24 mouse cellular contexts compared by ENCODE assay signal in genomic region chr12:85330153-85330552, GRCm38 (mm10). TPM values are rescaled to one million over a fixed set of nuclear protein-coding genes. Genes with fewer than 3 reads are reported as not detected.
DNase-seq lines count a peak whose midpoint lies in the region; ATAC-seq and TF ChIP-seq lines count a peak whose summit lies in the region.
"Had no signal": no experiment of that assay in that cellular context is flagged by ENCODE, and none has a peak within 500 bp of the region (broad histone marks: within the 10 kb centered on the region; RNA-seq: fewer than 3 reads in every experiment).

No protein-coding gene starts in this region.

- no peaks in the 10 kb centered on the region for H3K27me3 ChIP-seq in liver, postnatal 0 days (ENCODE audit: insufficient read depth, low read length)
- H3K27me3 ChIP-seq in Patski (no peaks in the 10 kb centered on the region), myocyte (ENCODE audit: control insufficient read depth, insufficient read depth, insufficient read length) (no peaks in the 10 kb centered on the region)
- H3K27me3 ChIP-seq in forebrain, embryonic 14.5 days (replicated peaks; ENCODE audit: control insufficient read depth, insufficient read depth, low read length): no peaks in the 10 kb centered on the region
- H3K27me3 ChIP-seq: heart, embryonic 13.5 days; hindbrain, embryonic 15.5 days; liver, embryonic 15.5 days; neural tube, embryonic 15.5 days had no signal

- H3K9ac ChIP-seq in liver, postnatal 0 days (replicated peaks): no peak overlapping the region
- H3K9ac ChIP-seq in forebrain, embryonic 14.5 days (ENCODE audit: low read length): no peak overlapping the region
- H3K9ac ChIP-seq: forebrain, postnatal 0 days; heart, embryonic 13.5 days; hindbrain, embryonic 15.5 days; liver, embryonic 15.5 days; neural tube, embryonic 15.5 days had no signal

- peak; percentile 83 for DNase-seq in adrenal gland, adult 2 months
- DNase-seq in adrenal gland, postnatal 4 days (ENCODE audit: low spot score in 2 of 2): no peak
- DNase-seq in liver, postnatal 0 days: no peak
- DNase-seq in liver (no peak), Patski (ENCODE audit: low read depth, low spot score) (no peak)
- no peak for DNase-seq in forebrain, embryonic 14.5 days (ENCODE audit: low spot score)
- DNase-seq: cerebellum, adult 18-20 months; cerebellum, postnatal 36 days; forebrain, postnatal 0 days; gastrocnemius, adult 2 months; heart, postnatal 36 days; retina, postnatal 1 day; thymus, postnatal 36 days had no signal

- 0 out of 2 replicates have a peak overlapping the region, but pooled peaks have one; percentile 4 for H3K27ac ChIP-seq in liver, postnatal 0 days (ENCODE audit: low read depth)
- H3K27ac ChIP-seq in forebrain, embryonic 14.5 days (ENCODE audit: low read depth, low read length): no peak overlapping the region
- H3K27ac ChIP-seq: gastrocnemius, adult 2 months; heart, embryonic 13.5 days; hindbrain, embryonic 15.5 days; kidney, postnatal 0 days; layer of hippocampus, adult 2 months; left cerebral cortex, adult 2 months; limb, embryonic 10.5 days; liver, embryonic 15.5 days; neural tube, embryonic 15.5 days had no signal

- H3K4me2 ChIP-seq in liver, postnatal 0 days (ENCODE audit: low read depth, low read length): no peak overlapping the region
- H3K4me2 ChIP-seq in myocyte (ENCODE audit: low read depth): no peak overlapping the region
- H3K4me2 ChIP-seq in forebrain, embryonic 14.5 days (ENCODE audit: low read length): no peak overlapping the region
- H3K4me2 ChIP-seq: heart, embryonic 13.5 days; hindbrain, embryonic 15.5 days; liver, embryonic 15.5 days; neural tube, embryonic 15.5 days had no signal

- peaks cover 77% of the 10 kb centered on the region for H3K36me3 ChIP-seq in liver, postnatal 0 days (replicated peaks; ENCODE audit: insufficient read depth, low read length)
- H3K36me3 ChIP-seq in myocyte (ENCODE audit: control insufficient read depth, insufficient read depth): peaks cover 62% of the 10 kb centered on the region
- peaks cover 86% of the 10 kb centered on the region for H3K36me3 ChIP-seq in forebrain, embryonic 14.5 days (ENCODE audit: control insufficient read depth, insufficient read depth, low read length)

- CTCF ChIA-PET in Patski (lab: Charles Lee): interaction anchor here (1.0 to 1.4 kb wide), 2 partner anchors 157 to 188 kb away, joined by 3 to 4 read pairs; no protein-coding TSS in a partner anchor

- no peak for TF ChIP-seq EP300 in liver, postnatal 0 days (IDR thresholded peaks at IDR 0.05; ENCODE audit: low read depth)

- 69% methylated on average over 7 of the region's 7 CpGs for WGBS in liver, postnatal 0 days (ENCODE audit: insufficient replicate concordance)
- 90% methylated on average over 7 of the region's 7 CpGs for WGBS in forebrain, embryonic 14.5 days

- H3K9me3 ChIP-seq in liver, postnatal 0 days (ENCODE audit: low read length): no peaks in the 10 kb centered on the region
- H3K9me3 ChIP-seq in forebrain, embryonic 14.5 days (replicated peaks; ENCODE audit: control insufficient read depth, low read length): no peaks in the 10 kb centered on the region
- H3K9me3 ChIP-seq: heart, embryonic 13.5 days; hindbrain, embryonic 15.5 days; limb, embryonic 10.5 days; liver, embryonic 15.5 days; neural tube, embryonic 15.5 days had no signal

- no peaks in the 10 kb centered on the region for H3K79me2 ChIP-seq in myocyte (ENCODE audit: control insufficient read depth, insufficient read depth)

- no peaks in the 10 kb centered on the region; the same call in 1 of the 2 replicates for H3K4me1 ChIP-seq in liver, postnatal 0 days (ENCODE audit: insufficient read depth)
- H3K4me1 ChIP-seq in forebrain, embryonic 14.5 days (ENCODE audit: control insufficient read depth, insufficient read depth, low read length): no peaks in the 10 kb centered on the region
- H3K4me1 ChIP-seq: heart, embryonic 13.5 days; hindbrain, embryonic 15.5 days; limb, embryonic 10.5 days; liver, embryonic 15.5 days; neural tube, embryonic 15.5 days had no signal

- in situ Hi-C loops in Patski (cut with MboI; ENCODE audit: low pct_unique_long_range_greater_than_20kb): loop anchor here (25.0 kb wide), 1 partner anchor 757 kb away; the partner anchor contains the start of genes Ift43 and Tgfb3

- no peak for TF ChIP-seq POLR2A in myocyte (IDR thresholded peaks at IDR 0.05; ENCODE audit: insufficient read length, low read depth)

- POLR2A ChIA-PET in Patski (lab: Charles Lee): interaction anchor here (0.6 kb wide), 1 partner anchor 8 kb away, joined by 8 read pairs; no protein-coding TSS in a partner anchor

- no peak for TF ChIP-seq CTCF in liver, postnatal 0 days (IDR thresholded peaks at IDR 0.05; ENCODE audit: low read depth)
- no peak for TF ChIP-seq CTCF in Patski (IDR thresholded peaks at IDR 0.05)

- ATAC-seq in liver, postnatal 0 days: peak; percentile 27; the same call in 1 of the 2 replicates
- ATAC-seq in Patski: peak; percentile 57
- no peak for ATAC-seq in forebrain, embryonic 14.5 days
- ATAC-seq in megakaryocyte-erythroid progenitor cell, adult 5-6 weeks (replicated peaks; ENCODE audit: low FRiP score, low TSS enrichment, poor library complexity, severe bottlenecking): no peak
- ATAC-seq: forebrain, postnatal 0 days had no signal

- H3K4me3 ChIP-seq in liver, postnatal 0 days (ENCODE audit: low read depth, low read length): no peak overlapping the region
- no peak overlapping the region for H3K4me3 ChIP-seq in myocyte
- no peak overlapping the region for H3K4me3 ChIP-seq in forebrain, embryonic 14.5 days (ENCODE audit: low read depth, low read length)
- H3K4me3 ChIP-seq: gastrocnemius, adult 2 months; heart, embryonic 13.5 days; hindbrain, embryonic 15.5 days; layer of hippocampus, adult 2 months; left cerebral cortex, adult 2 months; limb, embryonic 10.5 days; liver, embryonic 15.5 days; neural tube, embryonic 15.5 days had no signal

- H3ac ChIP-seq in myocyte (ENCODE audit: control insufficient read depth, insufficient read length): no peak overlapping the region

TF ChIP-seq in myocyte, 11 proteins besides CTCF, POLR2A, EP300 and RAD21:
- TF ChIP-seq POLR2AphosphoS2 (IDR thresholded peaks at IDR 0.05; ENCODE audit: insufficient read length, low read depth) (no peak), CEBPB (IDR thresholded peaks at IDR 0.05; ENCODE audit: insufficient read depth, poor library complexity, severe bottlenecking) (0 out of 2 replicates have a peak, but pooled peaks have one; percentile 40)
TF ChIP-seq in myocyte: peak in this region for 1.

RNA-seq across cellular contexts. Expression of gene Nek9, which starts 9.0 kb away (rescaled TPM):
- 10 to 100 TPM; 71.0 to 95.8 TPM for total RNA-seq in adrenal gland, adult 2 months (2021)
- 25.3 and 26.6 TPM in 2 replicates for polyA plus RNA-seq in adrenal gland, adult 2 months (2012; rRNA removed)
- 10 to 100 TPM; 76.7 to 77.0 TPM for total RNA-seq in adrenal gland, postnatal 4 days (2021)
- polyA plus RNA-seq in liver, postnatal 0 days (2015; fragmentation: Nextera tagmentation; extraction: Ambion mirVana): 4.1 and 4.5 TPM in 2 replicates
- polyA plus RNA-seq in Patski (2021): 82.4 TPM
- polyA plus RNA-seq in myocyte (2012; fragmentation: generic; extraction: Trizol): 40.4 TPM
- 9.5 and 10.4 TPM in 2 replicates for polyA plus RNA-seq in forebrain, embryonic 14.5 days (2014; fragmentation: Nextera tagmentation; extraction: Ambion mirVana)
- 23.8 and 29.5 TPM in 2 replicates for total RNA-seq in megakaryocyte-erythroid progenitor cell, adult 5-6 weeks (2014; fragmentation: Nextera tagmentation)
- 21.9 and 23.5 TPM in 2 replicates for total RNA-seq in megakaryocyte-erythroid progenitor cell, adult 5-6 weeks (2017)

RNA-seq across cellular contexts. Expression of gene Zc2hc1c, which starts 41.8 kb away (rescaled TPM):
- total RNA-seq in adrenal gland, adult 2 months (2021): 1 to 10 TPM; 1.2 to 2.5 TPM
- polyA plus RNA-seq in adrenal gland, adult 2 months (2012; rRNA removed): 0.29 and 0.57 TPM in 2 replicates
- total RNA-seq in adrenal gland, postnatal 4 days (2021): 1 to 10 TPM; 1.4 to 2.0 TPM
- polyA plus RNA-seq in liver, postnatal 0 days (2015; fragmentation: Nextera tagmentation; extraction: Ambion mirVana): 0.12 and 0.22 TPM in 2 replicates
- polyA plus RNA-seq in Patski (2021): 3.9 TPM
- polyA plus RNA-seq in myocyte (2012; fragmentation: generic; extraction: Trizol): 1.7 TPM
- 0.95 and 1.4 TPM in 2 replicates for polyA plus RNA-seq in forebrain, embryonic 14.5 days (2014; fragmentation: Nextera tagmentation; extraction: Ambion mirVana)
- total RNA-seq in megakaryocyte-erythroid progenitor cell, adult 5-6 weeks (2014; fragmentation: Nextera tagmentation): 0.47 TPM in 1 of 2 replicates, not detected in the other
- total RNA-seq in megakaryocyte-erythroid progenitor cell, adult 5-6 weeks (2017): not detected in 2 replicates
- total RNA-seq: granulocyte monocyte progenitor cell, adult 5-6 weeks had no signal

RNA-seq across cellular contexts. Expression of gene Acyp1, which starts 41.9 kb away (rescaled TPM):
- total RNA-seq in adrenal gland, adult 2 months (2021): 10 to 100 TPM; 32.2 to 33.3 TPM
- 3.9 and 6.0 TPM in 2 replicates for polyA plus RNA-seq in adrenal gland, adult 2 months (2012; rRNA removed)
- 10 to 100 TPM; 29.3 to 38.6 TPM for total RNA-seq in adrenal gland, postnatal 4 days (2021)
- 27.8 and 29.9 TPM in 2 replicates for polyA plus RNA-seq in liver, postnatal 0 days (2015; fragmentation: Nextera tagmentation; extraction: Ambion mirVana)
- polyA plus RNA-seq in Patski (2021): 19.9 TPM
- polyA plus RNA-seq in myocyte (2012; fragmentation: generic; extraction: Trizol): 22.0 TPM
- 60.3 and 65.9 TPM in 2 replicates for polyA plus RNA-seq in forebrain, embryonic 14.5 days (2014; fragmentation: Nextera tagmentation; extraction: Ambion mirVana)
- total RNA-seq in megakaryocyte-erythroid progenitor cell, adult 5-6 weeks (2014; fragmentation: Nextera tagmentation): 92.9 and 101 TPM in 2 replicates
- 33.1 and 110 TPM in 2 replicates for total RNA-seq in megakaryocyte-erythroid progenitor cell, adult 5-6 weeks (2017)

RNA-seq across cellular contexts. Expression of gene Tmed10, which starts 44.5 kb away (rescaled TPM):
- 100 to 1,000 TPM; 299 to 348 TPM for total RNA-seq in adrenal gland, adult 2 months (2021)
- 433 and 460 TPM in 2 replicates for polyA plus RNA-seq in adrenal gland, adult 2 months (2012; rRNA removed)
- 100 to 1,000 TPM; 290 to 301 TPM for total RNA-seq in adrenal gland, postnatal 4 days (2021)
- polyA plus RNA-seq in liver, postnatal 0 days (2015; fragmentation: Nextera tagmentation; extraction: Ambion mirVana): 165 and 170 TPM in 2 replicates
- polyA plus RNA-seq in Patski (2021): 238 TPM
- 193 TPM for polyA plus RNA-seq in myocyte (2012; fragmentation: generic; extraction: Trizol)
- polyA plus RNA-seq in forebrain, embryonic 14.5 days (2014; fragmentation: Nextera tagmentation; extraction: Ambion mirVana): 194 and 212 TPM in 2 replicates
- 129 and 143 TPM in 2 replicates for total RNA-seq in megakaryocyte-erythroid progenitor cell, adult 5-6 weeks (2014; fragmentation: Nextera tagmentation)
- 64.2 and 68.4 TPM in 2 replicates for total RNA-seq in megakaryocyte-erythroid progenitor cell, adult 5-6 weeks (2017)

RNA-seq across cellular contexts. Expression of gene Mlh3, which starts 59.8 kb away (rescaled TPM):
- total RNA-seq in adrenal gland, adult 2 months (2021): 10 to 100 TPM in 1 of 2 experiments, 1 to 10 TPM in 1; 7.8 to 15.9 TPM
- 2.0 and 2.2 TPM in 2 replicates for polyA plus RNA-seq in adrenal gland, adult 2 months (2012; rRNA removed)
- total RNA-seq in adrenal gland, postnatal 4 days (2021): 10 to 100 TPM; 11.9 to 12.9 TPM
- polyA plus RNA-seq in liver, postnatal 0 days (2015; fragmentation: Nextera tagmentation; extraction: Ambion mirVana): 1.4 and 1.6 TPM in 2 replicates
- polyA plus RNA-seq in Patski (2021) (9.3 TPM), myocyte (2012; fragmentation: generic; extraction: Trizol) (1.4 TPM)
- polyA plus RNA-seq in forebrain, embryonic 14.5 days (2014; fragmentation: Nextera tagmentation; extraction: Ambion mirVana): 9.0 and 11.1 TPM in 2 replicates
- total RNA-seq in megakaryocyte-erythroid progenitor cell, adult 5-6 weeks (2014; fragmentation: Nextera tagmentation): 11.1 and 13.9 TPM in 2 replicates
- total RNA-seq in megakaryocyte-erythroid progenitor cell, adult 5-6 weeks (2017): 6.8 and 12.3 TPM in 2 replicates

Comparison
In these comparisons a context has a peak if more than half of its experiments do, and no peak if none do; other contexts are left out.
1. ATAC-seq: peak in liver, postnatal 0 days (single experiment) and Patski (single experiment); none in forebrain, embryonic 14.5 days (single experiment) and megakaryocyte-erythroid progenitor cell, adult 5-6 weeks (single experiment).